Mouse (Mus musculus) lung, postnatal 0 days (tissue): Measurements from ENCODE around the gene 4930590J08Rik.

ENCODE experiments used
- CTCF ChIP-seq: IDR thresholded peaks from 2 replicates; pipeline ENCODE4 v1.5.1; 2016; ENCODE audit warnings: antibody characterized with exemption, mild to moderate bottlenecking
- EP300 ChIP-seq: IDR thresholded peaks from 2 replicates; pipeline ENCODE4 v1.6.1; 2016; ENCODE audit warnings: antibody characterized with exemption, mild to moderate bottlenecking, control low read depth

DNA sequence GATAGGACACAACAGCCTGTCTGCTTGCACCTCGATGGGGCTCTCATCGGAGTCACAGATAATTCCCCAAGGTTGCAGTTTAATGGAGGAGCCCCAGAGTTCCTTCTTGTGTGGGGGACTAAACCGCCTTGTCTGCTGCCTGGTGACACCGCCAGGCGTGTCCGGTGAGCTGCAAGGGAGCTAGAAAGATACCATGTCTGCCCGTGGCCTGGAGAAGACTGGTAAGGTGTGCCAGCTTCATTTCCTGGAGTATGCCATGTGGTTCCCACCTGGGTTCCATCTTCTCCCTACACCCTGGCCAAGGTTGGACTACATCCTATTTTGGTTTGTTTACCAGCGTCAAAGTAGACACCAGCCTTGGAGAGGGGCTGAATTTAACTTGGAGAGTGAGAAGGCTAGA is 87.5 kb downstream of the 4930590J08Rik start:
- no peak for TF ChIP-seq CTCF
- TF ChIP-seq EP300, result no peak
